Mouse (Mus musculus) mature B cell (primary cell): Measurements from ENCODE around the gene Fbxw7.

Source experiments
- in situ Hi-C: fragments of 300-500 bp; cut with MboI; formaldehyde crosslinking; loops from 2 replicates; pipeline ENCODE4 v1.14.3; 2019

Fbxw7 gene

DNA sequence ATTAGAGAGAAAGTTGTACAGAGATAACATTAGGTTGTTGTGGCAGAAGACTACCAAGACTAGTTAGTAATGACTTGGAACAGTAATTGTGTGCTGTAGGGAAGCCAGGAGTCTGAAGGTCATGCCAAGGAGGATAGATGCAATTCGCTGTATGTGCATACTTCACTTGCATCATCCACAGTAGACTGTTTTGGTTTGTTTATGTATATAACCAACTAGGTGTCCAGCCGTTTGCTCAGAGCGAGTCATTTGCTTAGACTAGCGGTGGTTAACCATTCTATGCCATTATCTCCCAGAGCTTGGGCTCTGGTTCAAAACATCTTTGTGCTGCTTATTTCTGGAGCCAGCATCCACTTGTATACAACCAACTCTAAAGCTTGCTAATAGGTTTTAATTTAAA is 134.3 kb downstream of the Fbxw7 start:
- in situ Hi-C loops, result no loop called here

GRCm38 (mm10) chr3:84951698-84952097 is 136.6 kb downstream of the Fbxw7 start:
- in situ Hi-C loops, result no loop called here

DNA sequence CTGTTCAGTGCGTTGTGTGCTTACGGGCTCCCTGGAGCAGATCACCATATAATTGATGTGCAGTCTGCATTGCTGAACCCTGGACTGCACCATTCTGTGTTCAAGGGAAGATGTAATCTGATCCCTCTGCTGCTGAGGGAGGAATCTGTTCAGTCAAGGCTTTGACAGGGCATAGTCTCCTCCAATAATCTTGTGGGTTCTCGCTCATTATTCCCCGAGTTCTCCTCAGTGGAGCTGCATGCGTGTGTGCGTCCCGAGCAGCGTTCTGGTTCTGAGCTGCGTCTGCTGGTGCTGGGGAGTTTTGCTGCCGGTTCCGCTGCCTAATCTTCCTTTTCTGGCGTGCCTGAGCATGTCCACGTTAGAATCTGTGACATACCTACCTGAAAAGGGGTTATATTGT is 137.1 kb downstream of the Fbxw7 start:
- in situ Hi-C loops, result no loop called here

- in situ Hi-C loops, result no loop called here
Measured at GRCm38 (mm10) chr3:84952585-84953187, 137.6 kb downstream of the Fbxw7 start.

DNA sequence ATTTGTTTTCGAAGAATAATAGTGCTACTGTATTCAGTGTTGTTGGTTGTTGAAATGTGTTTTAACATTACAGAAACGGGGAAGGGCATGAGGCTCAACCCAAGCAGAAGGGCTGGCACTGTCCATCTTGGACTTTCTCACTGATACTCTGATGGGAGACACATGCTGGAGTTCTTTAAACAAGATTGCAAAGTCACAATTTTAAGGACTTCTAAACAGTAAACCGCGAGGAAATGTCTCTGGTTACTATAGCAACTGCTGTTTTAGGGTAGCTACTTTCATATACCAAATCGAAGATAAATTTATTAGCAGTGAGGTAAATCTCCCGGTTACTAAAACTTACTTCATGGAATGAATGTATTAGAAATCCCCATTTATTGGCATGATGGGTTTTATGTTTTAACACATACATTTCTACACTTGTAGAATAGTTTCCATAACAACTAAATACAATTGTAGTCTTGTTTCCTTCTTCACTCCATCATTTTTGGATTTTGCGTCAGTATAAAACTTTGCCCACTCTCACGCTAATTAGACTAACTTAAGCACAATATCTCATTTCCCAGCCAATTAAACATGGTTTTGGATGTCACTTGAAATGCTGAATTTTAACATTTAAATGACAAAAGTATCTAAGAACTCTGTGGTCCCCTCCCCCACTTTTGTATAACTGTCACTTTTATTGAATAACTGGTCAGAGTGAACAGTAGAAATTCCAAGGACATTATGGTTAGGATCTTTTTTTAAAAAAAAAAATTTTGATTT is 140.1 kb downstream of the Fbxw7 start:
- in situ Hi-C loops, result no loop called here

GRCm38 (mm10) chr3:84955857-84956256 is 140.8 kb downstream of the Fbxw7 start:
- in situ Hi-C loops, result no loop called here

DNA sequence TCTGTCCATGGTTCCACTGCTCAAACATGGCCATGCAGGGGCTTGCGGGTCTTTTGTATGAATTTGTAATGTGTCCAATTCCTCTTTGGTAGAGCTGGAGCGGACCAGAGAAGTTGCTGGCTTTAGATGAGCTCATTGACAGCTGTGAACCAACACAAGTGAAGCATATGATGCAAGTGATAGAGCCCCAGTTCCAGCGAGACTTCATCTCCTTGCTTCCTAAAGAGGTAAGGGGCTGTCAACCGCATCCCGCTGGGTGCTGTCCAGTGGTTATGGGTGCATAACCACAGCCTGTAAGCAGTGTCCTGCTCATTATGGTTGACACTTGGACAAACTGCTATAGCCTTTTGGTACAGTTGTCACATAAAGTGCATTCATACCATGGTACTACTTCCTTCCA is 150.1 kb downstream of the Fbxw7 start:
- in situ Hi-C loops, result no loop called here

GRCm38 (mm10) chr3:84967364-84967763 is 152.3 kb downstream of the Fbxw7 start:
- in situ Hi-C loops, result no loop called here

GRCm38 (mm10) chr3:84971561-84971960 is 156.5 kb downstream of the Fbxw7 start:
- in situ Hi-C loops, result no loop called here

GRCm38 (mm10) chr3:84972881-84973280 is 157.8 kb downstream of the Fbxw7 start:
- in situ Hi-C loops, result no loop called here

GRCm38 (mm10) chr3:84974193-84974592 is 159.1 kb downstream of the Fbxw7 start:
- in situ Hi-C loops, result no loop called here

DNA sequence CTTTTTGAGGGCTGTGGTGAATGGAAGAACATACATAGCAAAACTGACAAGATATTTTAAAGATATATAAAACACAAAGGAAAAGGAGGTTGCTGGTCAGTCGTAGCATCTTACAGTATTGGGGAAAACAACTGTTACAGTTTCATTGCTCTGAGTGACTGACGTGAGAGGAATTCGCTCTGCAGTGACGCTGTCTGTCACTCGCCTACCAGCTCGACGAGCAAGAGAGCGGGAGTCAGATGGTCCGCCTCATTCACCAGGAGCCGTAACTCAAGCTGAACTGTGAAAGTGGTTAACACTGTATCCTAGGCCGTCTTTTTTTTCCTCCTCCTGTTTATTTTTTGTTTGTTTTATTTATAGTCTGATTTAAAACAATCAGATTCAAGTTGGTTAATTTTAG is 163.6 kb downstream of the Fbxw7 start:
- in situ Hi-C loops, result no loop called here

GRCm38 (mm10) chr3:84980158-84980557 is 165.1 kb downstream of the Fbxw7 start:
- in situ Hi-C loops, result no loop called here

DNA sequence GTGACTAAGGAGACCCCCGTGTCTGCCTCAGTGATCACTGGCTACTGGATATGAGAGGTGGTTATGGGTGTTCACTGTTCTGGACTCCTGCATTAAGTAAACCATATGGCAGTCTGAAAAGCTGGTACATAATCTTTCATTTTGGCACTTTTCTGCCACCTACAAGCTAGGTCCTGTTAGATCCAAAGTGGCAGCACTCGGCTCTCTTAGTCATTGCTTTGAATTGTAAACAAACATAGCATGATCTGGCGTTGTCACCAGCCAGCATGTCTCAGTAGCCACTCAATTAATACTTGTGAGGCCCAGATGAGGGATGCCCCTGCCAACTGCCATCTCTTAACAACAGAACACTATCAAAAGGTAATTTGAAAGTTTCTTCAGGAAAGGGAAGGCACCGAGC is 167.6 kb downstream of the Fbxw7 start:
- in situ Hi-C loops, result no loop called here

DNA sequence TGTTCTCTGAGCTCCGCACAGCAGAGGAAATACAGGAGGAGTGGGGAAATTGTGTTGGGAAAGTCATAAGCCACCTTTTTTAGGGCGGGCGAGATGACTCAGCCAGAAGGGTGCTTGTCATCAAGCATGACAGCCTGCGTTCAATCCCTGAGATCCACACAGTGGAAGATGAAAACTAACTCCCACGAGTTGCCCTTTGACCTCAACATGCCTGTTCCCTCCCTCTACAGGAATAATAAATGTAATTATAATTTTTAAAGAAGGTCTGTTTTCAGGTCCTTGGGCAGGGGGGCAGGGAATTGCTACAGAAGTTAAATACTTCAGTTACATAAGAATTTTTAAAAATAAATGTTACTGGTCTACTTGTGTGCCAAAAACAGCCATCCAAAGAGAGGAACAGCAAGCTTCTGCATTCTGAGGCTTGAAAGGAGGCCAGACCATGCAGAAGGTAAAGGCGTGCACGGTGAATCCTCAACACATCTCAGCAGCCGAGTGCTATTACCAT is 170.1 kb downstream of the Fbxw7 start:
- in situ Hi-C loops, result no loop called here

- in situ Hi-C loops, result no loop called here
Measured at GRCm38 (mm10) chr3:84988880-84989279, 173.8 kb downstream of the Fbxw7 start.

GRCm38 (mm10) chr3:85005257-85005656 is 190.2 kb downstream of the Fbxw7 start:
- in situ Hi-C loops, result no loop called here

DNA sequence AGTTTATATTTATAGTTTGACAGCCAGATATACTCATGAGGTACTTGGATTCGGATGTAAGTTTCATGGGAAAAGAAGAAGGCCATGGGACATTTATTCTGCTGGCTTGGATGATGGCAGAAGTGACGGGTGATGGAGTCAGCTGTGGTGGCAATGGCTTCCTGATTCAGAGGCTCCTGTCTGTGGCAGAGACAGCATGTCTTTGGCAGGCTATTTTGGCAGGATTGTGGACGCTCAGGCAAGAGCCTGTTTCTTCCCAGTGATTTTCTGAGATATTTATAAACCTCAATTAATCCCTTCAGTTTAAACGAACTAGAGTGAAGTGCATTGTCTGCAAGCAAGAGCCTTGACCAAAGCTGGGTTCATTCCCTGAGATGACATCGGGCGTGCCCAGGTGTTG is 197.8 kb downstream of the Fbxw7 start:
- in situ Hi-C loops, result no loop called here

DNA sequence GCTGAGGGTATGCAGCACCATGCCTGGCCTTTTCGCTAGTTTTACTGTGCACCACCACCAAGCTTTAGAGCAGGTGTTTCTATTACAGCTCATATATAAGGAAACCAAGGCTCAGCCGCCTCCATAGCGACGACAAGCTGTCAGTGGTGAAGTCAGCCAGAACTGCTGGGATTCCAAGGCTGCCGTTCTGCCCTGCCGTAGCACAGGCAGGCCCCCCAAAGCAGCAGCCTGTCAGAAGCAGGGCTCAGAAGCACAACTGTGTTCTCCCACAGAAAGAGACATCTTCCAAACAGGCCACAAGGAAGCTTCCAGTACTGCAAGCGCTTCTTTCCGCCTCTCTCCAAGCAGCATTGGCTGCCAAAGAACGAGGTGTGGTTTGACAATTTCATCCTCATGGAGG is 200.6 kb downstream of the Fbxw7 start:
- in situ Hi-C loops, result no loop called here

- in situ Hi-C loops, result no loop called here
Measured at GRCm38 (mm10) chr3:85020137-85020536, 205.1 kb downstream of the Fbxw7 start.

- in situ Hi-C loops, result no loop called here
Measured at GRCm38 (mm10) chr3:85021816-85022215, 206.7 kb downstream of the Fbxw7 start.

- in situ Hi-C loops, result no loop called here
Measured at GRCm38 (mm10) chr3:85022800-85023199, 207.7 kb downstream of the Fbxw7 start.

DNA sequence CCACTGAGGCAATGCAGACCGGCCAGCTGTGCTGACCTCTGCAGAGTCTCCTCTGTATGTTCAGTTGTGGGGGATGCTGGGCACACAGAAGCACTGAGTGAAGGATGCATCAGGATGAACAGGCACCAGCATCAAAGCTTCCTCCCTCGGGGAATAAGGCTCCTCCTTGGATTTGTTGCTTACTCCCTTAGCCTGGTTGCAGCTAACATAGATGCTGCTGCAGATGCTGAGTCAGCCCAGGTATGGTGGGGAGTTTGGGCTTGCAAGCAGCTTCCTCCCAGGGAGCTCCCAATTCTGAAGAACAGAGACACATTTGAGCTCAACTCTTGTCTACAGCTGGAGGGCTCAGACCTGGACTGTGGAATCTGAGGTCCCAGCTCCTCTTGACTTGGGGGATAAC is 209.2 kb downstream of the Fbxw7 start:
- in situ Hi-C loops, result no loop called here
